Mouse (Mus musculus) MEL (cell line): Measurements from ENCODE around the gene Tex19.2.

ENCODE experiments used
- CTCF ChIP-seq, 3 experiments: IDR thresholded peaks in 2 of 3; conservative IDR thresholded peaks in 1 of 3; 2 replicates each; pipeline ENCODE4 v1.5.1; 2011 to 2012; ENCODE audit warnings: low read length in 3 of 3, low read depth in 2 of 3, mild to moderate bottlenecking in 2 of 3, improper control_type of control experiment in 1 of 3, inconsistent platforms in 1 of 3, mixed read lengths in 1 of 3, moderate library complexity in 1 of 3; ENCODE audit not compliant: control insufficient read depth in 1 of 3, insufficient read depth in 1 of 3, poor library complexity in 1 of 3, severe bottlenecking in 1 of 3
- E2F4 ChIP-seq: IDR thresholded peaks from 2 replicates; pipeline ENCODE4 v1.6.1; 2011; ENCODE audit warnings: low read depth, low read length, improper control_type of control experiment, borderline replicate concordance
- EP300 ChIP-seq, 2 experiments: IDR thresholded peaks; 2 replicates each; pipeline ENCODE4 v1.6.1; 2011; ENCODE audit warnings: improper control_type of control experiment in 2 of 2, low read length in 2 of 2, low read depth in 1 of 2, mild to moderate bottlenecking in 1 of 2
- MYC ChIP-seq: IDR thresholded peaks from 2 replicates; pipeline ENCODE4 v1.6.1; 2011; ENCODE audit warnings: low read depth, mild to moderate bottlenecking, low read length, improper control_type of control experiment, moderate library complexity
- POLR2AphosphoS2 ChIP-seq: IDR thresholded peaks from 2 replicates; pipeline ENCODE4 v1.6.1; 2011; ENCODE audit warnings: low read length, improper control_type of control experiment
- TCF12 ChIP-seq: IDR thresholded peaks from 2 replicates; pipeline ENCODE4 v1.6.1; 2014; ENCODE audit warnings: low read depth, mild to moderate bottlenecking, inconsistent platforms, low read length, improper control_type of control experiment, moderate library complexity
- USF2 ChIP-seq, 2 experiments: IDR thresholded peaks; 2 replicates each; pipeline ENCODE4 v1.6.1; 2011 to 2012; ENCODE audit warnings: improper control_type of control experiment in 2 of 2, low read length in 2 of 2, borderline replicate concordance in 1 of 2, inconsistent platforms in 1 of 2, low read depth in 1 of 2, mild to moderate bottlenecking in 1 of 2; ENCODE audit not compliant: insufficient read depth in 1 of 2
- ZKSCAN1 ChIP-seq: IDR thresholded peaks from 2 replicates; pipeline ENCODE4 v1.6.1; 2012; ENCODE audit warnings: low read depth, mild to moderate bottlenecking, inconsistent platforms, low read length, improper control_type of control experiment, moderate library complexity
- ZMIZ1 ChIP-seq: IDR thresholded peaks from 2 replicates; pipeline ENCODE4 v1.6.1; 2012; ENCODE audit warnings: low read depth, mild to moderate bottlenecking, inconsistent platforms, low read length, improper control_type of control experiment, moderate library complexity

DNA sequence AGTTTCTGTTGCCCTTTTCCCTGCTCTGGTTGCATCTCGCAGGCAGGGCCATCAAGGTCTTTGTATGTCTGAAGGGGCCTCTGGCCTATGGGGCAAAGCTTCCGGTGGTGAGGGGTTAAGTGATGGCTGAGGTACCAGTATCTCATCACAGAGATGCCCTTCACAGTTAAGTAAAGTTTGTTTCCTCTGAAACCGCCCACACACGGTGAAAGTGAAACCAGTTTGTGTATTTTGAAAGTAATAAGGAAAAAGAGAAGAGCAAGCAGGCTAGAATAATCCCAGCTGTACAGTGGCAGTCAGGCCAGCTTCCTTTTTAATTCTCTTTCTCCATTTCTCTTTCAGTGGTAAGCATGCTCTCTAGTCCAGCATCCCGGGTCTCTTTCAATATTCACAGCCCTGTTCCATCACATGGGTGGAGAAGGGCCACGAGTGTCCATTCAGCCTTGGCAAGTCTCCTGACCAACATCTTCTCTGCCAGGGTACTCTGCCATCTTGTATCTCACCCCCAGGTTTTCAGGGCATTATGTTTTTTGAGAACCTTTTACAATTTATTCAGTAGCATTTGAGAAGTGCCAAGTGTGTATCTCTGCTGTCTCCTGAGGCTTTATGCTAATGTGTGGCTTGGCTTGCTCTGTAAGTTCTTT is 35.5 kb downstream of the Tex19.2 start:
- no peak for TF ChIP-seq ZKSCAN1
- no peak for TF ChIP-seq POLR2AphosphoS2
- TF ChIP-seq CTCF (IDR thresholded peaks at IDR 0.05 in 2 of 3, conservative IDR thresholded peaks at IDR 0.05 in 1 of 3; ENCODE audit: control insufficient read depth in 1 of 3, insufficient read depth in 1 of 3, low read depth in 2 of 3, low read length in 3 of 3, poor library complexity in 1 of 3, severe bottlenecking in 1 of 3): no peak
- no peak for TF ChIP-seq EP300 (IDR thresholded peaks at IDR 0.05; ENCODE audit: low read depth in 1 of 2, low read length in 2 of 2)
- TF ChIP-seq TCF12: no peak
- TF ChIP-seq E2F4: no peak
- TF ChIP-seq USF2 (IDR thresholded peaks at IDR 0.05; ENCODE audit: borderline replicate concordance in 1 of 2, insufficient read depth in 1 of 2, low read depth in 1 of 2, low read length in 2 of 2): no peak
- no peak for TF ChIP-seq ZMIZ1
- no peak for TF ChIP-seq MYC
